Mouse (Mus musculus): ENCODE results near the gene Fbxw21. TPM values are rescaled to one million over a fixed set of nuclear protein-coding genes. Genes with fewer than 3 reads are reported as not detected.
"Not testable (repeated sequence)": the region's sequence is repeated elsewhere in the genome, so short reads cannot be mapped to it uniquely, and the experiment has no call there.

Gene Fbxw21
- polyA plus RNA-seq, 1 experiment = not detected

GRCm38 (mm10) chr9:109176301-109176700 is 14.5 kb upstream of the Fbxw21 start:
- H3K9ac ChIP-seq (ENCODE audit: low read depth, poor library complexity, severe bottlenecking) = no peak overlapping the region
- TF ChIP-seq POLR2A (IDR thresholded peaks at IDR 0.05; ENCODE audit: insufficient read depth, low read length) (no peak), EP300 (IDR thresholded peaks at IDR 0.05; ENCODE audit: insufficient read depth, low read depth, low read length) (no peak), CTCF (IDR thresholded peaks at IDR 0.05; ENCODE audit: low read depth, low read length) (no peak)
- no peaks in the 10 kb centered on the region for H3K27me3 ChIP-seq (ENCODE audit: control insufficient read depth, insufficient read depth, low read length, poor library complexity, severe bottlenecking)
- peaks cover 8% of the 10 kb centered on the region for H3K9me3 ChIP-seq (replicated peaks; ENCODE audit: control insufficient read depth, insufficient read depth, low read length, poor library complexity, severe bottlenecking)
- H3K27ac ChIP-seq (ENCODE audit: insufficient read depth, low read length) = peak overlapping the region; percentile 56; the same call in 1 of the 2 replicates
- no peaks in the 10 kb centered on the region for H3K36me3 ChIP-seq (ENCODE audit: control insufficient read depth, insufficient read depth, low read length, poor library complexity, severe bottlenecking)
- no peaks in the 10 kb centered on the region for H3K4me1 ChIP-seq (ENCODE audit: control insufficient read depth, insufficient read depth, low read length)
- H3K4me3 ChIP-seq (ENCODE audit: low read depth, low read length) = no peak overlapping the region

GRCm38 (mm10) chr9:109167316-109167715 is 5.5 kb upstream of the Fbxw21 start:
- TF ChIP-seq POLR2A (IDR thresholded peaks at IDR 0.05; ENCODE audit: insufficient read depth, low read length) (no peak), CTCF (IDR thresholded peaks at IDR 0.05; ENCODE audit: low read depth, low read length) (no peak), EP300 (IDR thresholded peaks at IDR 0.05; ENCODE audit: insufficient read depth, low read depth, low read length) (no peak)
- Histone ChIP-seq H3K9ac (ENCODE audit: low read depth, poor library complexity, severe bottlenecking) (no peak overlapping the region), H3K9me3 (replicated peaks; ENCODE audit: control insufficient read depth, insufficient read depth, low read length, poor library complexity, severe bottlenecking) (no peaks in the 10 kb centered on the region; the same call in 1 of the 2 replicates), H3K4me3 (ENCODE audit: low read depth, low read length) (no peak overlapping the region), H3K27me3 (ENCODE audit: control insufficient read depth, insufficient read depth, low read length, poor library complexity, severe bottlenecking) (no peaks in the 10 kb centered on the region), H3K27ac (ENCODE audit: insufficient read depth, low read length) (no peak overlapping the region), H3K4me1 (ENCODE audit: control insufficient read depth, insufficient read depth, low read length) (no peaks in the 10 kb centered on the region), H3K36me3 (ENCODE audit: control insufficient read depth, insufficient read depth, low read length, poor library complexity, severe bottlenecking) (no peaks in the 10 kb centered on the region)

DNA sequence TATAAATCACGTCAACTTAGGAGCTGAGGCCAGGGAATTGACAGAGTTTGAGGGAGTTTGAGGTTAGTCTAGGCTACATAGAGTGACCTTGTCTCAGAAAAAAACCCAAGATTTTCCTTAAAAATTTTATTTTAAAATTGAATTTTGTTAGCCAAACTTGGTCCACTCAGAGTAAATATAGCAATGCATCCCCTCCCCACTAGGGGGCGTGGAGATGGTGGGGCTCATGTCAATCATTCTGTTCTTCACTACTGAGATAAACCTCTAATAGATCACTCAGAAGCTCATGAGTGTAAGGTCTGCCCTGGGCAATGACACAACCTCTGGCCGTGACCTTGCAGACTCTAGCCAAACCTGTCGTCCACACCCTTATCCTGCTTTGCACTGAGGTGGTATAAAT is 21.4 kb downstream of the Fbxw21 start:
- not testable (repeated sequence) for H3K27me3 ChIP-seq (ENCODE audit: control insufficient read depth, insufficient read depth, low read length, poor library complexity, severe bottlenecking); H3K4me3 ChIP-seq (ENCODE audit: low read depth, low read length); H3K27ac ChIP-seq (ENCODE audit: insufficient read depth, low read length); H3K36me3 ChIP-seq (ENCODE audit: control insufficient read depth, insufficient read depth, low read length, poor library complexity, severe bottlenecking); H3K9ac ChIP-seq (ENCODE audit: low read depth, poor library complexity, severe bottlenecking); H3K4me1 ChIP-seq (ENCODE audit: control insufficient read depth, insufficient read depth, low read length)
- H3K9me3 ChIP-seq (replicated peaks; ENCODE audit: control insufficient read depth, insufficient read depth, low read length, poor library complexity, severe bottlenecking) = peaks cover 10% of the 10 kb centered on the region; the same call in 1 of the 2 replicates

GRCm38 (mm10) chr9:109130076-109130475 is 31.8 kb downstream of the Fbxw21 start:
- Histone ChIP-seq H3K4me1 (ENCODE audit: control insufficient read depth, insufficient read depth, low read length) (no peaks in the 10 kb centered on the region), H3K27ac (ENCODE audit: insufficient read depth, low read length) (no peak overlapping the region; the same call in 1 of the 2 replicates), H3K27me3 (ENCODE audit: control insufficient read depth, insufficient read depth, low read length, poor library complexity, severe bottlenecking) (no peaks in the 10 kb centered on the region), H3K9ac (ENCODE audit: low read depth, poor library complexity, severe bottlenecking) (no peak overlapping the region), H3K4me3 (ENCODE audit: low read depth, low read length) (no peak overlapping the region), H3K9me3 (replicated peaks; ENCODE audit: control insufficient read depth, insufficient read depth, low read length, poor library complexity, severe bottlenecking) (peaks cover 5% of the 10 kb centered on the region; the same call in 1 of the 2 replicates), H3K36me3 (ENCODE audit: control insufficient read depth, insufficient read depth, low read length, poor library complexity, severe bottlenecking) (no peaks in the 10 kb centered on the region)
- no peak for TF ChIP-seq EP300 (IDR thresholded peaks at IDR 0.05; ENCODE audit: insufficient read depth, low read depth, low read length)
- no peak for TF ChIP-seq POLR2A (IDR thresholded peaks at IDR 0.05; ENCODE audit: insufficient read depth, low read length)
- TF ChIP-seq CTCF (IDR thresholded peaks at IDR 0.05; ENCODE audit: low read depth, low read length) = no peak

GRCm38 (mm10) chr9:109128211-109128610 is 33.6 kb downstream of the Fbxw21 start:
- TF ChIP-seq CTCF (IDR thresholded peaks at IDR 0.05; ENCODE audit: low read depth, low read length) (no peak), POLR2A (IDR thresholded peaks at IDR 0.05; ENCODE audit: insufficient read depth, low read length) (no peak), EP300 (IDR thresholded peaks at IDR 0.05; ENCODE audit: insufficient read depth, low read depth, low read length) (no peak)
- no peaks in the 10 kb centered on the region for H3K36me3 ChIP-seq (ENCODE audit: control insufficient read depth, insufficient read depth, low read length, poor library complexity, severe bottlenecking)
- H3K9ac ChIP-seq (ENCODE audit: low read depth, poor library complexity, severe bottlenecking) = no peak overlapping the region
- no peaks in the 10 kb centered on the region for H3K4me1 ChIP-seq (ENCODE audit: control insufficient read depth, insufficient read depth, low read length)
- no peak overlapping the region for H3K4me3 ChIP-seq (ENCODE audit: low read depth, low read length)
- H3K27me3 ChIP-seq (ENCODE audit: control insufficient read depth, insufficient read depth, low read length, poor library complexity, severe bottlenecking) = no peaks in the 10 kb centered on the region
- peaks cover 5% of the 10 kb centered on the region; the same call in 1 of the 2 replicates for H3K9me3 ChIP-seq (replicated peaks; ENCODE audit: control insufficient read depth, insufficient read depth, low read length, poor library complexity, severe bottlenecking)
- no peak overlapping the region for H3K27ac ChIP-seq (ENCODE audit: insufficient read depth, low read length)

- Histone ChIP-seq H3K36me3 (ENCODE audit: control insufficient read depth, insufficient read depth, low read length, poor library complexity, severe bottlenecking) (no peaks in the 10 kb centered on the region), H3K27ac (ENCODE audit: insufficient read depth, low read length) (no peak overlapping the region), H3K9me3 (replicated peaks; ENCODE audit: control insufficient read depth, insufficient read depth, low read length, poor library complexity, severe bottlenecking) (peaks cover 5% of the 10 kb centered on the region; the same call in 1 of the 2 replicates), H3K9ac (ENCODE audit: low read depth, poor library complexity, severe bottlenecking) (no peak overlapping the region), H3K4me3 (ENCODE audit: low read depth, low read length) (no peak overlapping the region), H3K27me3 (ENCODE audit: control insufficient read depth, insufficient read depth, low read length, poor library complexity, severe bottlenecking) (no peaks in the 10 kb centered on the region), H3K4me1 (ENCODE audit: control insufficient read depth, insufficient read depth, low read length) (no peaks in the 10 kb centered on the region)
- no peak for TF ChIP-seq EP300 (IDR thresholded peaks at IDR 0.05; ENCODE audit: insufficient read depth, low read depth, low read length)
- no peak for TF ChIP-seq CTCF (IDR thresholded peaks at IDR 0.05; ENCODE audit: low read depth, low read length)
- no peak for TF ChIP-seq POLR2A (IDR thresholded peaks at IDR 0.05; ENCODE audit: insufficient read depth, low read length)
These were observed 34.8 kb downstream of the Fbxw21 start for GRCm38 (mm10) chr9:109127076-109127475.
